Mouse (Mus musculus) hindbrain, embryonic 15.5 days (tissue): Measurements from ENCODE around the gene Dao. TPM values are rescaled to one million over a fixed set of nuclear protein-coding genes. Genes with fewer than 3 reads are reported as not detected.

Experiments
- ATAC-seq: fragments of 200-750 bp; cut with Nextera tagmentation; 2 replicates; pipeline ENCODE4 v1.8.0; 2017; ENCODE audit warnings: low read depth, moderate number of reproducible peaks, moderate TSS enrichment; ENCODE audit not compliant: low FRiP score
- H3K27ac ChIP-seq: fragments of 300-500 bp; sonication (generic); replicated peaks from 2 replicates; pipeline ENCODE4 v1.5.1; 2015; ENCODE audit warnings: mild to moderate bottlenecking, inconsistent platforms
- H3K27me3 ChIP-seq: fragments of 300-500 bp; sonication (generic); 2 replicates; pipeline ENCODE4 v1.6.1; 2015; ENCODE audit warnings: control low read depth, inconsistent platforms
- H3K36me3 ChIP-seq: fragments of 300-500 bp; sonication (generic); 2 replicates; pipeline ENCODE4 v1.6.1; 2015; ENCODE audit warnings: control low read depth, inconsistent platforms
- H3K4me1 ChIP-seq: fragments of 300-500 bp; sonication (generic); replicated peaks from 2 replicates; pipeline ENCODE4 v1.6.1; 2015; ENCODE audit warnings: control low read depth, inconsistent platforms
- H3K4me2 ChIP-seq: fragments of 300-500 bp; sonication (generic); 2 replicates; pipeline ENCODE4 v1.6.1; 2015; ENCODE audit warnings: moderate library complexity, mild to moderate bottlenecking, inconsistent platforms
- H3K4me3 ChIP-seq: fragments of 300-500 bp; sonication (generic); 2 replicates; pipeline ENCODE4 v1.5.1; 2015; ENCODE audit warnings: mild to moderate bottlenecking, inconsistent platforms
- H3K9ac ChIP-seq: fragments of 300-500 bp; sonication (generic); 2 replicates; pipeline ENCODE4 v1.6.1; 2015; ENCODE audit warnings: inconsistent platforms
- H3K9me3 ChIP-seq: fragments of 300-500 bp; sonication (generic); 2 replicates; pipeline ENCODE4 v1.6.1; 2016; ENCODE audit warnings: control low read depth, inconsistent platforms
- WGBS: fragments of 180-500 bp; shearing (Covaris S2); methylation state at CpG from one replicate; pipeline ENCODE4 v1.1.7; 2015; 5-methylcytosine and 5-hydroxymethylcytosine counted together
- polyA plus RNA-seq: library from polyadenylated mRNA; unstranded; fragments of >200 nt; fragmentation: Nextera tagmentation; extraction: Ambion mirVana; gene quantifications from 2 replicates; pipeline ENCODE4 v1.2.1, GENCODE M21; 2015

Dao gene
- polyA plus RNA-seq, 1 experiment from 2014 or later: 0.09 TPM

DNA sequence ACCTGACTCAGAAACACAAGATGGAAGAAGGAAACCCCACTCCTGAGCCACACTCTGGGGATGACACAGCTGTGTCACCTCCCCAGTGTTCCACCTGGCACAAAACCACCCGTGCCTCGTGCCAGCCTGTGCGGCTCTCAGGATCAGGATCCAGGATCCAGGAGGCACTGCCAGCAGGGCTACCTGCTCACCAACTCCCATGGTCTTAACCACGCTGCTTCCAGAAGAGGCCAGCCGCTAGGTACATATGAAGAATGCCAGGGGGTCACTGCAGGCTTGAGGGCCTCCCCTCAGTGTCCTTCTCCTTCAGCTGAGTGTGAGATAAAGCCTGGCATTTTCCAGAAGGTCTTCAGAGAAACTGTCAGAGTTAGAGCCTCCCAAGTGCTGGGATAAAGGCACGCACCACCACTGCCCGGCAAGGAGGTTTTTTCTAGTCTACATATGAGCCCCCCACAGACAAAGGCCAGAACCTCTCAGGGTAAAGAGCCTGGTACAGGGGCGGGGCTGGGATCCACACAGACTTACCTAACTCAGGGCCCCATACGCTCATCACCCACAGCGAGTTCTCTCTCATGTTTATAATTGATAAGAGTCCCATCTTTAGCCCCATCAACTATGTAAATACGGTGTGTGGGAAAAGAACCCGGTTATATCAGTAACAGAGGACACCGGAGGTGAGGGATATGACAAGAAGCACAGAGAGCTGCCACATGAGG lies 19.3 kb upstream of the Dao start:
- H3K4me3 ChIP-seq: no peak overlapping the region
- no peak overlapping the region for H3K9ac ChIP-seq
- WGBS: 89% methylated on average over 13 of the region's 13 CpGs
- H3K36me3 ChIP-seq: no peaks in the 10 kb centered on the region; the same call in 1 of the 2 replicates
- no peak overlapping the region for H3K4me2 ChIP-seq
- H3K9me3 ChIP-seq: no peaks in the 10 kb centered on the region
- H3K27me3 ChIP-seq: no peaks in the 10 kb centered on the region
- peaks cover 12% of the 10 kb centered on the region for H3K4me1 ChIP-seq
- no peak for ATAC-seq
- H3K27ac ChIP-seq: no peak overlapping the region

DNA sequence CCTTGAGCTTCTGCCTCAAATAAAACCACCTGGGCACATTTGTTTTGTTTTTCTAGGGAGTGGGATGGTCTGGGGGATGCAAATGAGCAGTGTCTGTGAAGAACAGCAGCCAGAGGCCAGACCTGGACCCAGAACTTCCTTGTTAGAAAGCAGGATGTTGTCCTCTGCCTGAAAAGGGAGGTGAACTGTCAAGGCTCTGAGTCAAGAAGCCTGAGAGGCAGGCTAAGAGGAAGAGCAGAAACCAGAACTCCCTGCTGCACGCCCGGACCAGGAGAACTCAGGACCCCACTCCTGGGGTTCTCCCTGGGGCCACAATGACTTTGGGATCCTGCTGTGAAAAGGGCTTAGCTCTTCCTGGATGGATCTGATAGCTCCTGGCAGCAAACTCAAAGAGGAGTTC lies 17.8 kb upstream of the Dao start:
- H3K4me2 ChIP-seq: no peak overlapping the region
- H3K27me3 ChIP-seq: no peaks in the 10 kb centered on the region
- peaks cover 21% of the 10 kb centered on the region for H3K4me1 ChIP-seq
- H3K36me3 ChIP-seq: no peaks in the 10 kb centered on the region; the same call in 1 of the 2 replicates
- no peak overlapping the region for H3K4me3 ChIP-seq
- 71% methylated on average over 2 of the region's 2 CpGs for WGBS
- H3K9me3 ChIP-seq: no peaks in the 10 kb centered on the region
- H3K9ac ChIP-seq: no peak overlapping the region
- no peak overlapping the region for H3K27ac ChIP-seq
- ATAC-seq: no peak

GRCm38 (mm10) chr5:113986182-113986961 lies 17.1 kb upstream of the Dao start:
- WGBS: 53% methylated on average over 9 of the region's 9 CpGs
- no peak overlapping the region for H3K27ac ChIP-seq
- no peak for ATAC-seq

DNA sequence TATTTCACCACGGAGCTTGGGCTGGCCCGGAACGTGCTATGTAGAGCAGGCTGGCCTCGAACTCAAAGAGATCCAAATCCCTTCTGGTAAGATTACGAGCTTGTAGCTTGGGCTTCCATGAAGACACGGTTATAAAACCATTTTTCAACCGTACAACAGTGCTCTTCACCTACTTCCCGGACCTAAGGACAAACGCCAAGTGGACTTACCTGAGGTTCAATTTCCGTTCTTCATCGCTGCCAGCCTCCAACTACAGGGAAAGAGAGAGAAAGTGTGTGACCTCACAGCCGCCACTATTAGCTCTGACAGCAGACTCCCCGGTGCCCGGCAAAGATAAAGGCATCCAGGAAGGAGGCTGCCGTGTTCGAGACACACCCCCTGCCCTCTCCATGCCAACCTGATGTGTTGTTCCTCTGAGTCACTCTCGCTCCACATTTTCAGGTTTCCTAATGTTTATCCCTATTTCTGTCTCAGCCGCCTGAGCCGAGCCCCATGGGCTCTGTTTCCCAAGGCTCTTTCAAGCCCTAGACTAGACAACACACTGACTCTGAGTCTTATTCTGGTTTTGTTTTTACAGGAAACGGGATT lies 14.0 kb upstream of the Dao start:
- 88% methylated on average over 20 of the region's 20 CpGs for WGBS
- H3K9me3 ChIP-seq: no peaks in the 10 kb centered on the region
- ATAC-seq: no peak
- no peak overlapping the region for H3K4me2 ChIP-seq
- H3K27ac ChIP-seq: no peak overlapping the region
- H3K36me3 ChIP-seq: no peaks in the 10 kb centered on the region; the same call in 1 of the 2 replicates
- H3K4me1 ChIP-seq: peaks cover 43% of the 10 kb centered on the region
- no peaks in the 10 kb centered on the region for H3K27me3 ChIP-seq
- no peak overlapping the region for H3K4me3 ChIP-seq
- H3K9ac ChIP-seq: no peak overlapping the region

More at GRCm38 (mm10) chr5:113986182-113986961, 17.1 kb upstream of the Dao start:
- Histone ChIP-seq H3K4me2 (no peak overlapping the region), H3K9me3 (no peaks in the 10 kb centered on the region), H3K4me3 (no peak overlapping the region), H3K9ac (no peak overlapping the region), H3K4me1 (peaks cover 27% of the 10 kb centered on the region), H3K36me3 (no peaks in the 10 kb centered on the region; the same call in 1 of the 2 replicates), H3K27me3 (no peaks in the 10 kb centered on the region)

- WGBS: 91% methylated on average over 5 of the region's 5 CpGs
- Histone ChIP-seq H3K4me3 (no peak overlapping the region), H3K9ac (no peak overlapping the region), H3K4me2 (no peak overlapping the region), H3K9me3 (no peaks in the 10 kb centered on the region), H3K27ac (no peak overlapping the region), H3K27me3 (no peaks in the 10 kb centered on the region), H3K36me3 (no peaks in the 10 kb centered on the region; the same call in 1 of the 2 replicates), H3K4me1 (peaks cover 46% of the 10 kb centered on the region)
- ATAC-seq: no peak
Observed at GRCm38 (mm10) chr5:113990593-113990992, 12.9 kb upstream of the Dao start.

DNA sequence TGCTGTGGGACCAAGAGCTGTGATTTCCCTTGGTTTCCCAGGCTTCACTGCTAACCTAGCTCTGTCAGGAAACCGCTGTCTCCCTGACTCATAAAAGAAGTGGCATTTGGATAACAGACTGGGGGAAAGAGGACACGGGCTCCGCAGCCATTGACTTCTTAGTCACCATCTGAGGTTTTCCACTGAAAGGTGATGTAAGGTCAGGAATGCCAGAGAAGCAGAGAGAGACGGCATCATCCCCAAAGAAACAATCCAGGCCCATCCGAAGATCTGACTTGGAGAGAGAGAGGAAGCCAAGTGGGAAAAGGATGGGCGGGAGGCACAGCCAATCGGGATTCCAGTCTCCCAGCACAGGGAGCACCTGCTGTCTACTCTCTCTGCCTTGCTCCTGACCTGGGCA lies 12.4 kb upstream of the Dao start:
- Histone ChIP-seq H3K4me2 (peak overlapping the region; percentile 91; the same call in 1 of the 2 replicates), H3K36me3 (no peaks in the 10 kb centered on the region; the same call in 1 of the 2 replicates), H3K4me3 (no peak overlapping the region), H3K27ac (no peak overlapping the region), H3K4me1 (peaks cover 46% of the 10 kb centered on the region), H3K9me3 (no peaks in the 10 kb centered on the region), H3K9ac (0 out of 2 replicates have a peak overlapping the region, but pooled peaks have one; percentile 29), H3K27me3 (no peaks in the 10 kb centered on the region)
- WGBS: 71% methylated on average over 7 of the region's 7 CpGs
- no peak for ATAC-seq

- no peaks in the 10 kb centered on the region; the same call in 1 of the 2 replicates for H3K36me3 ChIP-seq
- WGBS: 31% methylated on average over 12 of the region's 12 CpGs
- peak overlapping the region; percentile 89 for H3K9ac ChIP-seq
- H3K9me3 ChIP-seq: no peaks in the 10 kb centered on the region
- H3K4me2 ChIP-seq: peak overlapping the region; percentile 91
- H3K4me1 ChIP-seq: peaks cover 40% of the 10 kb centered on the region
- peak overlapping the region; percentile 89 for H3K4me3 ChIP-seq
- peak overlapping the region; percentile 99 for H3K27ac ChIP-seq
- no peak for ATAC-seq
- H3K27me3 ChIP-seq: no peaks in the 10 kb centered on the region
Observed at GRCm38 (mm10) chr5:113992339-113992831, 11.1 kb upstream of the Dao start.

DNA sequence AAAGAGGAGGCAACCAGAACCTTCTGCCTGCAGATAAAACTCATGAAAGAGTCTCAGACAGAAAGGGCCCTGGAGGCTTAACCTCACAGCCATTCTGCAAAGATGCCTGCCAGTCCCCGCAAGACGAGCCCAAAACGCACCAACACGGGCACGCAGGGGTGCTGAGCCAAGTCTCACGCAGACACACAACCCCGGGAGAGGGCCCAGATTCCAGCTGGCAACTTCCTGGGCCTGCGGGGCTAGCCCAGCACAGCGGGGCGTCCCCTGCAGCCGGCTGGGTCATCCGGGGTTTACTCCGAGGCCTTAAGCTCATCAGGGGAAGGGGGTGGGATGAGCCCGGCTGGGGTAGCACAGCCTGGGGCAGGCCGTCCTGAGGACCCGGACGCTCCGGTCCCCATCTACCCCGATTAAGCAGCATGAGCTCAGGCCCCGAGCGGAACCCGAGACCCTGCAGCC lies 10.4 kb upstream of the Dao start:
- no peak; the same call in 1 of the 2 replicates for ATAC-seq
- no peaks in the 10 kb centered on the region for H3K9me3 ChIP-seq
- H3K9ac ChIP-seq: peak overlapping the region; percentile 89
- H3K4me1 ChIP-seq: peaks cover 40% of the 10 kb centered on the region
- H3K27ac ChIP-seq: peak overlapping the region; percentile 99
- under 1% methylated on average over 22 of the region's 22 CpGs for WGBS
- H3K4me2 ChIP-seq: peak overlapping the region; percentile 91
- peak overlapping the region; percentile 89 for H3K4me3 ChIP-seq
- H3K27me3 ChIP-seq: no peaks in the 10 kb centered on the region
- no peaks in the 10 kb centered on the region; the same call in 1 of the 2 replicates for H3K36me3 ChIP-seq

GRCm38 (mm10) chr5:113993487-113994465 lies 9.7 kb upstream of the Dao start, which contains the start of gene Ssh1:
Gene Ssh1 (minus strand): TSS chr5:113993894.
- Histone ChIP-seq H3K9me3 (no peaks in the 10 kb centered on the region), H3K4me3 (peak within 1 kb of the TSS; percentile 89), H3K9ac (peak within 1 kb of the TSS; percentile 89), H3K36me3 (no peaks in the 10 kb centered on the region; the same call in 1 of the 2 replicates), H3K27me3 (no peaks in the 10 kb centered on the region), H3K4me1 (peaks cover 40% of the 10 kb centered on the region), H3K27ac (peak within 1 kb of the TSS; percentile 99), H3K4me2 (peak within 1 kb of the TSS; percentile 91)
- under 1% methylated on average over 66 of the region's 83 CpGs for WGBS
- ATAC-seq: peak; percentile 89

DNA sequence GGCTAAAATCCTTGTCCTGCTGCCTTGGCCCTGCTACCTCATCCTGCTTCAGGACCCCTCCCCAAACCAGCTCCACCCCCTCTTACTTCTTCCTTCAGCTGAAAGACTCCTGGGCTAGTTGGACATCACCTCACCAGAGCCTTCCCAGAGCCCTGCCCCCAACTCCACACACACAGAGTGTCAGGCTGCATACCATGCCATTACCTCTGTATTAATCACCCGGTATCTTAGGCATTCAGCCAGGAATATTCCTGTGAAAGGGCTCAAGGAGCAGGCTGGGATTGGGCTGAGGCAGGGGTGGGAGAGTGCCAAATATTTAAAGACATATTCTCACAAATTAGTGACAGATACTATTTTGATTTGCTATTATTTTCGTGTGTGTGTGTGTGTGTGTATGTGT lies 7.0 kb upstream of the Dao start:
- H3K4me2 ChIP-seq: no peak overlapping the region

DNA sequence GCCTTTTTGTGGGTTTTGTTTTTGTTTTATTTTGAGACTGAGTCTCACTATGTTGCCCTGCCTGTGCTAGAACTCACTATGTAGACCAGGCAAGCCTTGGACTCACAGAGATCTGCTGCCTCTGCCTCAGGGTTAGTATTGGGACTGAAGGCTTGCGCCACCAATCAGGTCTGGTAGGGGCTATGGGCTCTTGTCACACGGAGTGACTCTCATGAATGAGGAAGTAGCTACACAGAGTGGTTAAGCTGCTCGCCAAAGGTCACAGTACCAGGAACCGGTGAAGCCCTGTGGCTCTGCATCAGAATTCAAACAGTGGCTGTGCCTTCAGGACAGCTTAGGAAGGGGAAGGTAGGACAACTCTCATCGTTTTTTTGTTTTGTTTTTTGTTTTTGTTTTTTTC lies 4.1 kb upstream of the Dao start:
- no peak overlapping the region for H3K27ac ChIP-seq
- peaks cover 5% of the 10 kb centered on the region for H3K4me1 ChIP-seq
- H3K36me3 ChIP-seq: no peaks in the 10 kb centered on the region
- H3K4me2 ChIP-seq: no peak overlapping the region
- H3K9ac ChIP-seq: no peak overlapping the region
- no peaks in the 10 kb centered on the region for H3K27me3 ChIP-seq
- WGBS: 67% methylated on average over 5 of the region's 5 CpGs
- no peaks in the 10 kb centered on the region for H3K9me3 ChIP-seq
- no peak overlapping the region for H3K4me3 ChIP-seq
- ATAC-seq: no peak

More for the DNA sequence above, 7.0 kb upstream of the Dao start:
- ATAC-seq: no peak
- 63% methylated on average over 2 of the region's 2 CpGs for WGBS
- H3K4me1 ChIP-seq: peaks cover 24% of the 10 kb centered on the region
- H3K9ac ChIP-seq: no peak overlapping the region
- no peaks in the 10 kb centered on the region for H3K27me3 ChIP-seq
- H3K9me3 ChIP-seq: no peaks in the 10 kb centered on the region
- H3K27ac ChIP-seq: no peak overlapping the region
- no peaks in the 10 kb centered on the region for H3K36me3 ChIP-seq
- H3K4me3 ChIP-seq: no peak overlapping the region
